Mouse (Mus musculus): ENCODE data around the gene Pknox2.

DNA sequence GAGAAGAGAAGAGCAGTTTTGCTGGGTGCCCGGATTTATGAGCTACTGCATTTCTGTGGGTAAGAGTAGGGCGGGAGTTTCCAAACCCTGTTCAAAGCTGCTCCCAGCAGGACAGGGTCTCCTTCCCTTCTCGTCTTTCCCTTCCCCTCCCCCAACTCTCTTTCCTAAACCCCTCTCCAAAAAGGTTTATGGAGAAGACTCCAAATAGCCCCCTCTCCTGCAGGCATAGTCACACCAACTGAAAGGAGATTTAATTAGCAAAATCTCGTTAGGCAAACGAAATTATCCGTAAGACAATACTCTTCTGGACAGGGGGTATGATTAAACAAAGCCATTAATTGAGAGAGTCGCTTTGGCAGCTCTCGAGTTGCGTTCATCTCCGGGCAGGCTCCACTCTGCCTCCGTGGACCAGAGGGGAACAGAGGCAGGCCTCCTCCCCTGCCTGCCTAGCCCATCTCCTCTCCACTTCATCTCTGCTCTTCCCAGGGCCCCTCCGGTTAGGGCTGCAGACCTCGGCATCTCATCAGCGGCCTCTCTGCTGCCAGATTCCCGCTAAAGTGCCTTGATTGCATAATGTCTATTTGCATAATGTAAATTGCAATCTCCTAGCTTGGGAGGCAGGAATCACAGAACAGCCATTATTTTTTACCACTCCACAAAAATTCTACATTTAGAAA, 70.7 kb downstream of the Pknox2 start:
- TF ChIP-seq MAFK (IDR thresholded peaks at IDR 0.05; ENCODE audit: insufficient read depth, low read depth, low read length) (no peak), ZC3H11A (IDR thresholded peaks at IDR 0.05; ENCODE audit: borderline replicate concordance, low read depth, low read length) (no peak), HCFC1 (IDR thresholded peaks at IDR 0.05; ENCODE audit: borderline replicate concordance, insufficient read depth, low read length) (no peak), CHD2 (IDR thresholded peaks at IDR 0.05; ENCODE audit: low read depth, low read length) (no peak)

All from ES-E14 (cell line).